Mouse (Mus musculus) forebrain, embryonic 13.5 days (tissue): ENCODE results near the gene Gm3880. TPM values are rescaled to one million over a fixed set of nuclear protein-coding genes. Genes with fewer than 3 reads are reported as not detected.
A peak's percentile ranks its signal among the peaks of the same experiment; 100 is the strongest.
"Not testable (repeated sequence)": the region's sequence is repeated elsewhere in the genome, so short reads cannot be mapped to it uniquely, and the experiment has no call there.

Experiments
- ATAC-seq: fragments of 200-750 bp; cut with Nextera tagmentation; 2 replicates; pipeline ENCODE4 v1.8.0; 2017
- H3K27ac ChIP-seq: fragments of 300-500 bp; sonication (generic); 2 replicates; pipeline ENCODE4 v1.5.1; 2015; ENCODE audit warnings: inconsistent platforms, mild to moderate bottlenecking, moderate library complexity
- H3K27me3 ChIP-seq: fragments of 300-500 bp; sonication (generic); 2 replicates; pipeline ENCODE4 v1.6.1; 2015; ENCODE audit warnings: mild to moderate bottlenecking, inconsistent platforms
- H3K36me3 ChIP-seq: fragments of 300-500 bp; sonication (generic); 2 replicates; pipeline ENCODE4 v1.6.1; 2015; ENCODE audit warnings: mild to moderate bottlenecking, inconsistent platforms; ENCODE audit not compliant: poor library complexity, severe bottlenecking
- H3K4me1 ChIP-seq: fragments of 300-500 bp; sonication (generic); 2 replicates; pipeline ENCODE4 v1.6.1; 2015; ENCODE audit warnings: inconsistent platforms
- H3K4me2 ChIP-seq: fragments of 300-500 bp; sonication (generic); 2 replicates; pipeline ENCODE4 v1.6.1; 2015; ENCODE audit warnings: inconsistent platforms, mild to moderate bottlenecking, moderate library complexity
- H3K4me3 ChIP-seq: fragments of 300-500 bp; sonication (generic); 2 replicates; pipeline ENCODE4 v1.5.1; 2015; ENCODE audit warnings: mild to moderate bottlenecking, inconsistent platforms
- H3K9ac ChIP-seq: fragments of 300-500 bp; sonication (generic); 2 replicates; pipeline ENCODE4 v1.6.1; 2015; ENCODE audit warnings: mild to moderate bottlenecking, inconsistent platforms
- H3K9me3 ChIP-seq: fragments of 300-500 bp; sonication (generic); replicated peaks from 2 replicates; pipeline ENCODE4 v1.6.1; 2016; ENCODE audit warnings: inconsistent platforms
- WGBS: fragments of 180-500 bp; shearing (Covaris S2); methylation state at CpG from one replicate; pipeline ENCODE4 v1.1.7; 2015; 5-methylcytosine and 5-hydroxymethylcytosine counted together
- polyA plus RNA-seq: library from polyadenylated mRNA; unstranded; fragments of >200 nt; fragmentation: Nextera tagmentation; extraction: Ambion mirVana; gene quantifications from 2 replicates; pipeline ENCODE4 v1.2.1, GENCODE M21; 2015

Gm3880 gene
- polyA plus RNA-seq: not detected in 2 replicates

DNA sequence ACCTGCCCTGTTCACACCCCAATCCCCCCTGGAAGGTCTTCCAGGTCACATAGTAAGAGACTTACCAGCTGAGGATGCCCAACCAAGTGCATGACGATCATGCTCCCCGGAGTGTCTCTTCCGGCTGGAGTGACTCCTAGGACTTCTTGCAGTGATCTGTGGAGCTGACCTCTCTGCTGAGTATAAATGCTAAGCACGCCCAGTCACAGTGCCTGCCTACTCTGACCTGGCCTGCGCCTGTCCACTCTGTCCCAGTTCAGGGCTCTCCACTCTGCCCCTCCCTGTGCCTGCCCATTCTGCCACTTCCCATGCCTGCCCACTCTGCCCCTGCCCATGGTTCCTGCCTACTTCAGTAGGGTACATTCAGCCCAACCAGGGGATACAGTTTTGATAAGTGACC is at the start of gene Gm3880:
TSS of gene Gm3880 (minus strand) at position 101 of the 400 bp plus-strand sequence.
- not testable (repeated sequence) for H3K27me3 ChIP-seq, H3K9ac ChIP-seq, H3K27ac ChIP-seq, H3K4me3 ChIP-seq, H3K4me1 ChIP-seq, H3K36me3 ChIP-seq, H3K9me3 ChIP-seq, ATAC-seq, H3K4me2 ChIP-seq
- 90% methylated on average over 5 of the region's 5 CpGs for WGBS

DNA sequence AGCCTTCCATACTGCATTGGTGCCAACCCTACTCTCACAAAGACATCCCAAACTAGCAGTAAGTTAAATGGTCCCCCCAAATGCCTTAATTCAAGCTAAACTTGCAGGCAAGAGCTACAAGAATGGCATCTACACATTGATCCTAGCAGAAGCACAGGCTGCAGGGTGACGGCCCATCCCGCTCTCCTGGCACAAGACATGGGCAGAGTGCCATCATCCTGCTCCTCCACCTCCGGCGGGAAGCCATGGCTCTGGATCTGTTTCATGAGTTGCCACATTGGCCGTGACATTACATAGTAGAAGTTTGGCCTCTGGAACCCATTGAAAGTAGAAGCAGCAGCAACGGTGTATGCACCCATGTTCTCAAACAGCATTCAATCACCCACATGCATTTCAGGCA is 37.5 kb upstream of the Gm3880 start:
- not testable (repeated sequence) for H3K9me3 ChIP-seq, H3K4me3 ChIP-seq, H3K36me3 ChIP-seq, H3K27me3 ChIP-seq, H3K9ac ChIP-seq, H3K27ac ChIP-seq, ATAC-seq, H3K4me2 ChIP-seq, H3K4me1 ChIP-seq
- 92% methylated on average over 6 of the region's 6 CpGs for WGBS

DNA sequence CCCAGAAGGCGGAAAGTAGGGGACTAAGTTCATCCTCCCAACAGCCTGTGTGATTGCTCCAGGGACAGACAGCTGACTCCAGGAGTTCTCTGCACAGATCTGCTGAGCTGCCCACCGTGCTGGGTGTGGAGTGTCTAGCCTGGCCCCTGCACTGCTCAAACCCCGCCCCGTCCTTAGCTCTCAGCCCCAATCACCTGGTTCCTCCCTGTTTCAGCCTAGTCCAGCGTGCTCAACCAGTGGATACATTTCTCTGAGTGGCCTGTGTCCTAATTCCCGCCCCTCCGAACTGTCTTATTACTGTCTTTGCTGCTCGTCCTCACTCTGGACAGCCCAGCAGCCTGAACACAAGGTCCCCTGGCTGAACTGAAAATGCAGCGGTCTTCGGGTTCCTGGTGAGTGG is 20.8 kb upstream of the Gm3880 start, which contains the start of the genes Gm9112 and Dmrtc1b:
TSS of gene Gm9112 (minus strand) at position 101 of the 400 bp plus-strand sequence.
TSS of gene Dmrtc1b (plus strand) at position 331 of the 400 bp plus-strand sequence.
- not testable (repeated sequence) for H3K4me2 ChIP-seq, H3K9me3 ChIP-seq, H3K36me3 ChIP-seq, H3K4me1 ChIP-seq, ATAC-seq, H3K27me3 ChIP-seq, H3K4me3 ChIP-seq, H3K27ac ChIP-seq, H3K9ac ChIP-seq
- 86% methylated on average over 9 of the region's 10 CpGs for WGBS

DNA sequence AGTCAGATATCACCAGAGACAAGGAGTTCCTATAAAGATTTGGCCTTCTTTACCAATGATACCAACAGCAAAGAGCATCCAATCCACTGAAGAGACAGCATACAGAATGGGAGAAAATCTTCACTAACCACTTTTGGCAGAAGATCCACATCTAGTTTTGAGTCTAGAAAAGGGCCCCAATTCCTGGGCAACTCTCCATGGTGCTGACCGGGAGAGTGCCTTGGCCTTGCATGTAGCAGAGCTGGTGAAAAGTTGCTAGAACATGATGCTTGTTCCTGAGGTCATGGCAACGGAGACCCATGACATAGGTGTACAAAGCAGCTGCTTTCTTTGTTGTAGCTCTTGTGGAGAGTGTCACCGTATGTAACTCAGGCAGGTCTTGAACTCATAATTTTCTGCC is 13.9 kb upstream of the Gm3880 start:
- H3K4me2 ChIP-seq, H3K4me3 ChIP-seq, ATAC-seq, H3K9ac ChIP-seq, H3K4me1 ChIP-seq, H3K36me3 ChIP-seq, H3K27ac ChIP-seq, H3K9me3 ChIP-seq, H3K27me3 ChIP-seq: not testable (repeated sequence)
- WGBS: 78% methylated on average over 3 of the region's 3 CpGs

DNA sequence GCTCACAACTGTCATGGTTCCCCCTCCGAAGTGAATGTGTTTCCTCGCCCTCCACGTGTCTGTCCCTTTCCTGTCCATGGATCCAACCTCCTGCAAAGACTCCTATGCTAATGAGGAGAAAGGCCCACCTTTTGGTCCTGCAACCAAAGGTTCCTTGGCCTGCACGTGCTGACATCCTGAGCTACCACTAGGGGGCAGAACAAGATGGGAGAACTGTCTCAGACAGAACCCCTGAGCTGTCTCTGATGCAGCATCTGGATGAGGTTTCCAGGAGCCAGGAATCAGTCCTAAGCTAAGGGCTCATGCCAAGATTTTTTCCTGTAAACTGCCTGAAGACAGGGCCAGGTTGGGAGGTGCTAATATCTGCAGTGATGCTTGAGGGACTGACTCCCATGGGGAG is 2.5 kb upstream of the Gm3880 start:
- H3K4me2 ChIP-seq, H3K27ac ChIP-seq, H3K4me3 ChIP-seq, H3K27me3 ChIP-seq, H3K36me3 ChIP-seq, H3K9me3 ChIP-seq, H3K4me1 ChIP-seq, H3K9ac ChIP-seq: not testable (repeated sequence)
- peak; percentile 73 for ATAC-seq
- 20% methylated on average over 4 of the region's 4 CpGs for WGBS

DNA sequence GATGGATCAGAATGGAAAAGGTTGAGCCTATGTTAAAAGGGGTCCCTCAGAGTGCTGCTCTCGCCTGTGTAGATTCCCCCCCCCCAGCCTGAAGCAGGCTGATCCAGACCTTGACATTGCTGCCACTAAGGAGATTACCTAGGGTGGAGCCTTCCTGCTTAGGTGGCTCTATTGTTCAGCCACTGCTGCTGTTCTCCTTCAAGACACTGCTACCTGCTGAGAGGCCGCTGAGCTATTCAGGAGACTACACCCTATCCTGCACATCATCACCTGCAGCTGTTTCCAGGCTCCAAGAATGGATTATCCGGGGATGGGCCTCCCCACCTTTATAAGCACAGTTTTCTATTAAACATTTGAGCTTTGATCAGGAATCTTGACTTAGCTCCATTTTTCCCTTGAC is 2.1 kb downstream of the Gm3880 start:
- WGBS: 36% methylated on average over 3 of the region's 3 CpGs

DNA sequence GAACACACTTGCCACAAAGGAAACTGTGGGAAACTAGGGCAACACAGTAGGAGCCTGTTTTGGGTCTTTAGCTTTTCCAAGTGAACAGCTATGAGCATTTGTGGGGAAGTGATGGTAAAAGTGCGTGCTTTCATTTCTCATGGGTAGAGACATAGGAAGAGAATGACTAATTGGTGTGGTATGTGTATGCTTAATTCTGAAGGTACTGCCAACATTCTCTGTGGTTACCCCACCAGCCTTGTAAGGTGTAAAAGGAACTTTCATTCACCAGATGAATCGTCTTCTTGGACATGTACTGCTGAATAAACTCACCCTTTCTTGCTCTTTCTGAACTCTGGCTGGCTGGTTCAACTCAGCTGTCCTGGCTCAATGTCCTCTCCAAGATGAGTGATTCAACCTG is 20.1 kb downstream of the Gm3880 start:
- Histone ChIP-seq H3K27me3 (no peaks in the 10 kb centered on the region), H3K27ac (no peak overlapping the region), H3K36me3 (no peaks in the 10 kb centered on the region), H3K4me3 (no peak overlapping the region), H3K4me2 (no peak overlapping the region), H3K9me3 (no peaks in the 10 kb centered on the region), H3K9ac (no peak overlapping the region), H3K4me1 (no peaks in the 10 kb centered on the region)
- 81% methylated on average over 2 of the region's 2 CpGs for WGBS
- ATAC-seq: no peak

More for the DNA sequence above, 2.1 kb downstream of the Gm3880 start:
- not testable (repeated sequence) for ATAC-seq, H3K4me2 ChIP-seq, H3K4me1 ChIP-seq, H3K36me3 ChIP-seq, H3K9ac ChIP-seq, H3K27me3 ChIP-seq, H3K4me3 ChIP-seq, H3K9me3 ChIP-seq, H3K27ac ChIP-seq

DNA sequence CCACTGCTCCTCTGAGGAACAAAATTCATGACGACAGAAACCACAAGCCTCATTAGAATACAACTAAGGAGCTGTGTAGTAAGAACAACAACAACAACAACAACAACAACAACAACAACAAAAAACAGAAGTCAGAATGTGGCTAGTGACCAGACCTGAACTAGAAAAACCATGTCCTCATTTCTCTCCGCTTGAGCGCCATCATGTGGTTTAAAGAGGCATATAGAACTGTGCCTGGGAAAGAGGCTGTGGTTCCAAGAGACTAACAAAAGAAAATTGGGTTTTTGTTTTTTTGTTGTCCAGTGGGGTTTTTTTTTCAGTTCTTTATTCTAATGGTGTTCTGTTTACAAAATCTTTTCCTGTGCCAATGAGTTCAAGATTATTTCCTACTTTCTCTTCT is 26.1 kb downstream of the Gm3880 start:
- Histone ChIP-seq H3K9ac (no peak overlapping the region), H3K36me3 (no peaks in the 10 kb centered on the region), H3K4me2 (no peak overlapping the region), H3K9me3 (no peaks in the 10 kb centered on the region), H3K27ac (no peak overlapping the region), H3K4me3 (no peak overlapping the region), H3K4me1 (no peaks in the 10 kb centered on the region), H3K27me3 (0 out of 2 replicates have a peak, but pooled peaks cover 2% of the 10 kb centered on the region)
- WGBS: 18% methylated on average over 3 of the region's 3 CpGs
- ATAC-seq: no peak

DNA sequence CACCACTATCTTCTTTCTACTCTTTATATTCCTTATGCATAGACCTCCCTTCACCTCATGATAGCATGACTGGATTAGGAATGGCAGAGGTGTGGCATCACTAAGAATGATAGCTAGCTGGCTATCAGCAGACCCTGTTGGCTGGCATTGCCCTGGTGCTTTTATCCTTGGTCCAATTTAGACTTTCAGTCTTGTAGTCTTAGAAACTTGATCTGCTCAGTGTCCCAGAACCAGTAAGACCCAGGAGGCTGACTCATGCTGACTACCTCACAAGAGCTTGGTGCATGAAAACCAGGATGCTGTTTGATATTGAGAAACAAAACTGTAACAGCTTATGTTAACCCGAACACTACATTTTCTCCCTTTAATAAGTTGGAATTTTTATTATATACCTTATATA is 41.1 kb downstream of the Gm3880 start:
- Histone ChIP-seq H3K4me3 (no peak overlapping the region), H3K9me3 (no peaks in the 10 kb centered on the region), H3K9ac (no peak overlapping the region), H3K27ac (no peak overlapping the region), H3K4me2 (no peak overlapping the region), H3K4me1 (no peaks in the 10 kb centered on the region), H3K27me3 (peaks cover 8% of the 10 kb centered on the region; the same call in 1 of the 2 replicates), H3K36me3 (no peaks in the 10 kb centered on the region)
- ATAC-seq: no peak
- 97% methylated on average over 1 of the region's 1 CpGs for WGBS

DNA sequence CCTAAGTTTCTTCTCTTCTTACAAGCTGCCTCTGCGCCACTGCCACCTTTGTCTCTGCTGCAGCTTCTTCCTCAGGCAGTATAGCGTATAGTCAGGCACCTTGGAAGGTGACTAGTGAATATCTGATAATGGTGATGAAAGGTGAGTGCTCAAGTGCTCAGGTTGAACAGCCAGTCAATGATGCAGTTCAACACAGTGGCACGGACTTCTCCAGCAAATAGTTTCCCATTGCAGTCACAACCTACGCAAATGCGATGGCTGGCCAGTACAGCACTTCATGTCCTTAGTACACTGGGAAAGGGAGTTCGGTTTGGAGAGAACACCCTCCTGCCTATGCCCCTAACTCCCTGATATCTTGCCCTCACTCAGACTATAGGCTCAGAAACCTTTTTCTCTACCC is 41.6 kb downstream of the Gm3880 start:
- no peaks in the 10 kb centered on the region for H3K4me1 ChIP-seq
- no peak overlapping the region; the same call in 1 of the 2 replicates for H3K9ac ChIP-seq
- H3K36me3 ChIP-seq: no peaks in the 10 kb centered on the region
- H3K27me3 ChIP-seq: peaks cover 8% of the 10 kb centered on the region; the same call in 1 of the 2 replicates
- H3K9me3 ChIP-seq: no peaks in the 10 kb centered on the region
- peak overlapping the region; percentile 64 for H3K4me2 ChIP-seq
- ATAC-seq: no peak
- no peak overlapping the region for H3K27ac ChIP-seq
- H3K4me3 ChIP-seq: no peak overlapping the region
- 52% methylated on average over 6 of the region's 6 CpGs for WGBS

DNA sequence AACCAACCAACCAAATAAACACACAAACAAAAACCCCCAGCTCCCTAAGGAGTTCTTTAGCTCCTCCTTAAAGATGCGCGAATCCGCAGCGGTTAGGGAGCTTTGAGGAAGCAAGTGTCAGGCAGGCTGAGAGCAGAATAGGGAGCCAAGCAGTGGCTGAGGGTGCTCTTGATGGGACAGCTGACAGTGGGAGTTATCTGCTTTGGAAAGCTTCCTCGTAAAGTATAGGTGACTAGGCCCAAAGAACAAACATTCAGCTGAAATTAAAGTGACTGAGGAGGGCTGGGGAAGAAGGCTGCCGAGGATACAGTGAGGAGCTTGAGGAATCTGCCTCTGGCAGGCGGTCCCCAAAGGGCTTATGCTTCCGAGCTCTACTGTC is 42.2 kb downstream of the Gm3880 start:
- no peak overlapping the region; the same call in 1 of the 2 replicates for H3K9ac ChIP-seq
- 17% methylated on average over 8 of the region's 8 CpGs for WGBS

DNA sequence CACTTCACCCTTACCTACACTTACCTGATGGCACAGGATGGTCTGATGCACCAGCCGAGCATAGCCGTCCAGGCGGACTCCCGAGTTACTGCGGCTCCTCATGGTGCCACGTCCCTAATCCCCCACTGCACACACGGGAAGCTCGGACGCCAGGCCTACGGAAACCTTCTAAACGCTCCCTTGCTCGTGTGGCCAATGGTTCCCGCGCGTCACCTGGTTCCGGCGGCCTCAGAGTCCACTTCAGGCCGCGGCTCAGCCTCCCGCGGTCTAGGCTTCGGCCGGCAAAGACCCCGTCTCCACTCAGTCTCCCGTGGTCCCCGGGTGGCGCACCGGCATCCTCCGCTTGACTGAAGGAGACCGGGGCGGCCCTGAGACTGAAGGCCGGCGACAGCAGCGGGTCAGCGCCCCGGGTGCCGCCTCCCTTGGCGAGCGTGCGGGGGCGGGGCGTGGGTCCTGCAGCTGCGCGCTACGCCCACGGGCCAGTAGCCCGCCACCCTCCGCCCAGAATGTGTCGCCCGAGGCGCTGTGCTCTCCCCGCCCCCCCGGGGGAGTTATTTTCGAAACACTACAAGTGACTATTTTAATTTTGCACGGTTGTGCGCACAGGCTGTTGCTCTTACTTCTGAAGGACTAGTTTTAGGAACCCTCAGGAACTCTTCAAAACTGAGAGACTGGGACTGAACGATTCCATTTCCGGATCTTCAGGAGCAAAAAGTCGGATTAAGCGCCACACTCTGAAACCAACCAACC is 42.8 kb downstream of the Gm3880 start, which contains the start of gene Phka1:
TSS of gene Phka1 (minus strand) at position 424 of the 750 bp plus-strand sequence.
- H3K4me3 ChIP-seq: peak within 1 kb of the TSS; percentile 54
- H3K27me3 ChIP-seq: peaks cover 8% of the 10 kb centered on the region; the same call in 1 of the 2 replicates
- H3K9me3 ChIP-seq: no peaks in the 10 kb centered on the region
- H3K4me2 ChIP-seq: peak within 1 kb of the TSS; percentile 64
- no peaks in the 10 kb centered on the region for H3K4me1 ChIP-seq
- no peak within 1 kb of the TSS for H3K27ac ChIP-seq
- 17% methylated on average over 54 of the region's 60 CpGs for WGBS
- peak within 1 kb of the TSS; percentile 65 for H3K9ac ChIP-seq
- peak; percentile 92 for ATAC-seq
- H3K36me3 ChIP-seq: no peaks in the 10 kb centered on the region

More for the DNA sequence above, 42.2 kb downstream of the Gm3880 start:
- H3K27ac ChIP-seq: no peak overlapping the region
- H3K4me1 ChIP-seq: no peaks in the 10 kb centered on the region
- peak overlapping the region; percentile 64 for H3K4me2 ChIP-seq
- H3K27me3 ChIP-seq: peaks cover 8% of the 10 kb centered on the region; the same call in 1 of the 2 replicates
- peak; percentile 51 for ATAC-seq
- H3K4me3 ChIP-seq: peak overlapping the region; percentile 54
- no peaks in the 10 kb centered on the region for H3K9me3 ChIP-seq
- H3K36me3 ChIP-seq: no peaks in the 10 kb centered on the region
